Mouse (Mus musculus) heart, adult 2 months (tissue): ENCODE results near the gene Lias.

ENCODE experiments used
- CTCF ChIP-seq: fragments of 200-600 bp; IDR thresholded peaks from 2 replicates; pipeline ENCODE4 v1.8.1; 2022; ENCODE audit warnings: antibody characterized with exemption, mild to moderate bottlenecking, moderate library complexity
- EP300 ChIP-seq: fragments of 200-500 bp; IDR thresholded peaks from 2 replicates; pipeline ENCODE4 v1.6.1; 2011; ENCODE audit warnings: low read depth, low read length, control low read depth; ENCODE audit not compliant: insufficient read depth
- POLR2A ChIP-seq: fragments of 200-500 bp; IDR thresholded peaks from 2 replicates; pipeline ENCODE4 v1.6.1; 2011; ENCODE audit warnings: mild to moderate bottlenecking, low read depth, low read length, control low read depth; ENCODE audit not compliant: insufficient read depth

- TF ChIP-seq CTCF (no peak), POLR2A (peak; percentile 21; the same call in 1 of the 2 replicates), EP300 (no peak)
Measured at GRCm38 (mm10) chr5:65387008-65387867, 4.1 kb upstream of the Lias start.
